Mouse (Mus musculus) cortical plate, adult 2 months (tissue): ENCODE data around the gene Tmem222.

Experiments
- CTCF ChIP-seq: fragments of 200-500 bp; IDR thresholded peaks from 2 replicates; pipeline ENCODE4 v1.5.1; 2011; ENCODE audit warnings: mild to moderate bottlenecking, control low read depth, low read length; ENCODE audit not compliant: insufficient read depth; ENCODE audit errors: extremely low read depth
- POLR2A ChIP-seq: fragments of 200-500 bp; IDR thresholded peaks from 2 replicates; pipeline ENCODE4 v1.6.1; 2011; ENCODE audit warnings: mild to moderate bottlenecking, low read length, control low read depth; ENCODE audit not compliant: insufficient read depth; ENCODE audit errors: extremely low read depth

DNA sequence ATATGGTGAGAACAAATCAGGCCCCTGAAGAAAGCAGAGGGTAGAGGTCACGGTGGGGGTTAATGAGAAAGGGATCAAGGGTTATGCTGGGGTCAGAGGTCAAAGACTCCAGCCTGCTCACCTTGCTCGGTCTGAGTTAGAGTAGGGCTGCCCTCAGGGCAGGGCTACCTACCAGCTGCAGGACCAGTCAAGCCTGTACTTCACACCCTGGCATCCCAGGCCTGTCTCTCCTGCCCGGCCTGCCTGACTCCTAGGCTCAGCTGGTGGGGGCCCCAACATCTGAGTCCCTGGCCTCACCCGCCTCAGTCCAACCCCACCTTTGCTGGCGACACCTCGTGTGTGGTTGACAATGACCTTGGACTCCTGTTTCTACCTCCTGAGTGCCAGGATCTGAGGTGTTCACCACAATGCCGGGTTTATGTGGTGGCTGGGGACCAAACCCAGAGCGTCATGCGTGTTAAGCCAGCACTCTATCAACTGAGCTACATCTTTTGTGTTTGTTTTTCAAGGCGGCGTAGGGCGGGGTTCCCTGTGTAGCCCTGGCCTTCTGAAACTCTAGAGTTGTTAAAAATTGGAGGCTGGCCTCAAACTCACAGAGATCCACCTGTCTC, 19.7 kb downstream of the Tmem222 start:
- no peak for TF ChIP-seq CTCF
- TF ChIP-seq POLR2A, result no peak
